Mouse (Mus musculus) liver, adult 2 months (tissue): ENCODE measurements around the gene Ccdc110.

Experiments used
- CTCF ChIP-seq: fragments of 200-500 bp; IDR thresholded peaks from 2 replicates; pipeline ENCODE4 v1.5.1; 2011; ENCODE audit warnings: low read depth, low read length, control low read depth
- POLR2A ChIP-seq: fragments of 200-500 bp; IDR thresholded peaks from 2 replicates; pipeline ENCODE4 v1.6.1; 2011; ENCODE audit warnings: low read length, control low read depth; ENCODE audit not compliant: insufficient read depth; ENCODE audit errors: extremely low read depth

- TF ChIP-seq CTCF (no peak), POLR2A (no peak)
These were observed 11.9 kb downstream of the Ccdc110 start for GRCm38 (mm10) chr8:45946283-45946682.
